Mouse (Mus musculus) midbrain, postnatal 0 days (tissue): Measurements from ENCODE around the gene Sptbn1. TPM values are rescaled to one million over a fixed set of nuclear protein-coding genes. Genes with fewer than 3 reads are reported as not detected.

Experiments used
- ATAC-seq: fragments of 200-750 bp; cut with Nextera tagmentation; 2 replicates; pipeline ENCODE4 v1.8.0; 2017; ENCODE audit warnings: moderate number of reproducible peaks, mild to moderate bottlenecking, moderate TSS enrichment, moderate library complexity; ENCODE audit not compliant: low FRiP score
- DNase-seq: peaks from one replicate; pipeline ENCODE4 v3.0.0-alpha.2; 2015; ENCODE audit warnings: low spot score
- H3K27ac ChIP-seq: fragments of 300-500 bp; sonication (generic); 2 replicates; pipeline ENCODE4 v1.5.1; 2014; ENCODE audit warnings: low read depth, mild to moderate bottlenecking, low read length, mixed read lengths
- H3K27me3 ChIP-seq: fragments of 300-500 bp; sonication (generic); 2 replicates; pipeline ENCODE4 v1.6.1; 2014; ENCODE audit warnings: low read length, control low read depth, mixed read lengths; ENCODE audit not compliant: insufficient read depth
- H3K36me3 ChIP-seq: fragments of 300-500 bp; sonication (generic); 2 replicates; pipeline ENCODE4 v1.6.1; 2014; ENCODE audit warnings: low read length, control low read depth, mixed read lengths; ENCODE audit not compliant: insufficient read depth
- H3K4me1 ChIP-seq: fragments of 300-500 bp; sonication (generic); 2 replicates; pipeline ENCODE4 v1.6.1; 2014; ENCODE audit warnings: mild to moderate bottlenecking, control low read depth, antibody characterized with exemption, low read length, mixed read lengths; ENCODE audit not compliant: insufficient read depth
- H3K4me2 ChIP-seq: fragments of 300-500 bp; sonication (generic); 2 replicates; pipeline ENCODE4 v1.6.1; 2014; ENCODE audit warnings: low read depth, mild to moderate bottlenecking, low read length, mixed read lengths; ENCODE audit not compliant: poor library complexity, severe bottlenecking
- H3K4me3 ChIP-seq: fragments of 300-500 bp; sonication (generic); 2 replicates; pipeline ENCODE4 v1.5.1; 2014; ENCODE audit warnings: low read depth, mild to moderate bottlenecking, low read length, moderate library complexity
- H3K9ac ChIP-seq: fragments of 300-500 bp; sonication (generic); replicated peaks from 2 replicates; pipeline ENCODE4 v1.6.1; 2014; ENCODE audit warnings: mild to moderate bottlenecking, low read length, moderate library complexity, mixed read lengths; ENCODE audit not compliant: poor library complexity, severe bottlenecking
- H3K9me3 ChIP-seq: fragments of 300-500 bp; sonication (generic); 2 replicates; pipeline ENCODE4 v1.6.1; 2016; ENCODE audit warnings: low read length, control low read depth
- CTCF ChIP-seq: IDR thresholded peaks from 2 replicates; pipeline ENCODE4 v1.5.1; 2016; ENCODE audit warnings: antibody characterized with exemption, mild to moderate bottlenecking
- WGBS: fragments of 180-500 bp; shearing (Covaris S2); extraction: QIAGEN DNeasy Blood & Tissue Kit; methylation state at CpG from one replicate; pipeline ENCODE4 v1.1.7; 2014; 5-methylcytosine and 5-hydroxymethylcytosine counted together
- polyA plus RNA-seq: library from polyadenylated mRNA; unstranded; fragments of >200 nt; fragmentation: Nextera tagmentation; extraction: Ambion mirVana; gene quantifications from 2 replicates; pipeline ENCODE4 v1.2.1, GENCODE M21; 2015
- total RNA-seq: library from RNA; depleted of rRNA; stranded (reverse); fragments of >200 nt; gene quantifications from 2 replicates; pipeline ENCODE4 v1.2.3, GENCODE M21; 2014

Gene Sptbn1
- total and polyA plus RNA-seq, 2 experiments from 2014 or later, result 173 to 294 TPM

DNA sequence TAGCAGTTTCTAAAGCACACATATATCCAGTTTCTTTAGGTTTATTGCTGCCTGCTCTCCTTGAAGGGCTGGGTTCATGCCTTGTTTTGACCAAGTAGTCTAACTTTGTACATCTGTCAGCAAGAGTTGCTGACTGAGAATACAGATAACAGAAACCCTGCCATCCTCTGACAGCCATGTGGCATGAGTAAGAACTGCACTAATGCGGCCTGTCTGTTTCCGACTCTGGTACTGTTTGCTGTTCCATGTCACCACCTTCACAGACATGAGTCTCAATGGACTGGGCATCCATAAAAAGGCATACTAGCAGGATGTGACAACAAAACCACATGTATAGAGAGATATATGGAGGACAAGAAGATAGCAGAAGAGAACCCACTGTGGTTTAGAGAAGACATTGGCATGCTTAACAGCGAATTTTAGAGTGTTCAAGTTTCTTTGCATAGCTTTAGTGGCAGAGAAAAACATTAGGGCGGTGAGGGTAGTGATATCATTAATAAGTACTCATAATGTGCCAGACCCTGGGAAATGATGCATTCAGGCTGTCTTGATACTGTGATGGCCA, 18.4 kb downstream of the Sptbn1 start:
- Histone ChIP-seq H3K27ac (no peak overlapping the region), H3K9me3 (no peaks in the 10 kb centered on the region), H3K27me3 (no peaks in the 10 kb centered on the region), H3K4me3 (no peak overlapping the region), H3K4me2 (no peak overlapping the region), H3K9ac (no peak overlapping the region), H3K36me3 (no peaks in the 10 kb centered on the region), H3K4me1 (no peaks in the 10 kb centered on the region)
- ATAC-seq (no peak), DNase-seq (no peak)
- WGBS, result 88% methylated on average over 4 of the region's 4 CpGs
- TF ChIP-seq CTCF, result no peak; the same call in 1 of the 2 replicates

DNA sequence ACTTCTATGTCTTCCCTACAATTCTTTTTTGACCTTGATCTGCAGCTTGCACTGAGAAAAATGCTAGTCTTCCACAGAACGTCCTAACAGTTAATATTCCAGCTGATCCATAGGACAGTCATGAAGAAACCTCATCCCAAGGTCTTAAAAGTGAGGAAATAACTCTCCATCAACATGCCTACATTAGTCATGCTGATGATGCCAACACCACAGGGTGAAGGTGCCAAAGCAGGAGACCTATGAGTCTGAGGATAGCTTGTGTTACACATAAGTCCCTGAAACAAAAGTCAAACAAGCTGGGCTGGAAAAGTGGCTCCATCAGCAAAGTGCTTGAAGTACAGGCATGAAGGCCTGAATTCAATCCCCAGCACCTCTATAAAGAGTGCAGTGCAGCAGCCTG, 20.9 kb downstream of the Sptbn1 start:
- Histone ChIP-seq H3K36me3 (no peaks in the 10 kb centered on the region), H3K4me2 (no peak overlapping the region), H3K9ac (no peak overlapping the region), H3K9me3 (no peaks in the 10 kb centered on the region), H3K27ac (no peak overlapping the region), H3K4me1 (peaks cover 3% of the 10 kb centered on the region; the same call in 1 of the 2 replicates), H3K27me3 (no peaks in the 10 kb centered on the region), H3K4me3 (no peak overlapping the region)
- WGBS, result 71% methylated on average over 1 of the region's 1 CpGs
- no peak for TF ChIP-seq CTCF
- ATAC-seq (no peak), DNase-seq (no peak)

DNA sequence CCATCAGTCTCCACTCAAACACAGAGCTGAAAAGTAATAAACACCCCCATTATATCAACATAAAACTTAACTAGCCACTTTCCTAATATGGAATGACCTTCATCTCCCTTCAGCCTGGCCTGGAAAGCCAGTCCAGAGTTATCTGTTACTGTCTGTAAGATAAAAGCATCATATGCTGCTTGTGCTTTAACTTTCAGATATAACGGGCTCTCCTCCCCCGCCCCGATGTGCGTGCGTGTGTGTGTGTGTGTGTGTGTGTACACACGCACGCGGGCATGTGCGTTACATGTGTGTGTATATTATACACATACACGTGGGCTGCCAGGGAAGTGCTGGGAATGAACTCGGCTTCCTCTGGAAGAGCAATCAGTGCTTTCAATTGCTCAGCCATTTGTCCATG, 21.8 kb downstream of the Sptbn1 start:
- DNase-seq, result no peak
- no peak overlapping the region for H3K4me3 ChIP-seq
- 95% methylated on average over 11 of the region's 11 CpGs for whole genome bisulfite sequencing

DNA sequence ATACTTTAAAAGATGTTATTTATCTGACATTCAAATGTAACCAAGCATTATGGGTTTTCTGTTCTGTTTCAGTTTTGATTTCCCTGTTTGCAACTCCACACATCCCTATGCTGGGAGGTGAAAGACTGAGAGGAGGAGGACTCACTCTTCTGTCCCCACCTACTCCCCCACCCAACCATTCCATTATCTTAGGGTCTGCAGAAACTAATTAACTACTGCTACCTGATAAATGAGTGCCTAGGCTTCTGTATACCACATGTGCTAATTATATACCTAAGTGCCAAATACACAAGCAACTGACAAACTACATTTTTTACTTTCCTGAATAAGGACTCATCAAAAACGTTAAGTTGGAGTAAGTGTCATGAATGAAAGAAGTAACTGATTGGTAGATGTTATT, 23.8 kb downstream of the Sptbn1 start:
- Histone ChIP-seq H3K4me2 (no peak overlapping the region), H3K9ac (no peak overlapping the region), H3K4me1 (peaks cover 3% of the 10 kb centered on the region; the same call in 1 of the 2 replicates), H3K27me3 (no peaks in the 10 kb centered on the region), H3K27ac (no peak overlapping the region), H3K9me3 (no peaks in the 10 kb centered on the region), H3K4me3 (no peak overlapping the region), H3K36me3 (no peaks in the 10 kb centered on the region)
- WGBS, result 64% methylated on average over 1 of the region's 1 CpGs
- ATAC-seq (no peak), DNase-seq (no peak)
- TF ChIP-seq CTCF, result no peak

More for the DNA sequence above, 21.8 kb downstream of the Sptbn1 start:
- H3K27ac ChIP-seq, result no peak overlapping the region
- no peak for TF ChIP-seq CTCF
- H3K27me3 ChIP-seq, result no peaks in the 10 kb centered on the region
- no peak overlapping the region for H3K9ac ChIP-seq
- H3K4me1 ChIP-seq, result peaks cover 3% of the 10 kb centered on the region; the same call in 1 of the 2 replicates
- H3K9me3 ChIP-seq, result no peaks in the 10 kb centered on the region
- no peak for ATAC-seq
- H3K4me2 ChIP-seq, result no peak overlapping the region
- no peaks in the 10 kb centered on the region for H3K36me3 ChIP-seq

DNA sequence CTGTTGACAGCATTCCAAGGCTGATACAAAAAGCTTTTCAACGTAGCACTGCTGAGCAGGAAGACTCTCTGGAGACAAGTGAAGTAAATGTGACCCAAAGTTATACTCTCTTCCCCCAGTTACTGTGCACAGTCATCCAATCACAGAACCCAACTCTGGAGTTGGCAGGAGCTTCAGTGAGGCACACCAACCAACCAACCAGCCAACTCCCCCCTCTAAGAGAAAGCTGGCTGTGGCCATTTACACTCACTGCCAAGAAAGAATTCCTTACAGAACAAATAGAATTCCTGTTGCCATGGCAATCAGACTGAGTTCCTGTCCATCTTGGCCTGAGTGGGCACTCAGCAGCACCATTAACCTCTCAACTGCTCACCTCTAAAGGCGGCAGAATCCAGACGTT, 24.4 kb downstream of the Sptbn1 start:
- H3K4me1 ChIP-seq, result peaks cover 3% of the 10 kb centered on the region; the same call in 1 of the 2 replicates
- no peaks in the 10 kb centered on the region for H3K27me3 ChIP-seq
- no peak overlapping the region for H3K9ac ChIP-seq
- DNase-seq (peak; percentile 91), ATAC-seq (peak; percentile 85)
- H3K4me2 ChIP-seq, result no peak overlapping the region
- TF ChIP-seq CTCF, result no peak
- H3K36me3 ChIP-seq, result no peaks in the 10 kb centered on the region
- no peak overlapping the region for H3K27ac ChIP-seq
- no peak overlapping the region for H3K4me3 ChIP-seq
- 47% methylated on average over 3 of the region's 3 CpGs for WGBS
- H3K9me3 ChIP-seq, result no peaks in the 10 kb centered on the region

DNA sequence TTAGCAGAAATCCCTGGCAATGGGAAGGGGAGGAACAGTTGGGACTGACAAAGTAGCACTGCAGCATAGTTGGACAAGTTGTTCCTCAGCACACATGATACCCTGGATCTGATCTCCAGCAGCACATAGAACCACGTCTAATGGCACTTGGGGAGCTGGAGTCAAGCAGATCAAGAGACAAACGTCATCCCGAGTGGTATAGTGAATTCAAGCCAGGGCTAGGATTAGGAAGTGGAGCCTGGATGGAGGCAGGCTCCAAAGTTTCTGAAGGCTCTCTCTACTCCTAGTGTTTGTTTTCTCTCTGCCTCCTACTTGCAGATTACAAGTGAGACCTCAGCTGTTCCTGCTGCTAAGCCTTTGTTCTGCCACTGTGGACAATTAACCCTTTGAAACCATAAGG, 27.1 kb downstream of the Sptbn1 start:
- H3K9ac ChIP-seq, result no peak overlapping the region
- H3K4me3 ChIP-seq, result no peak overlapping the region
- H3K9me3 ChIP-seq, result no peaks in the 10 kb centered on the region
- no peak for TF ChIP-seq CTCF
- H3K4me1 ChIP-seq, result peaks cover 3% of the 10 kb centered on the region; the same call in 1 of the 2 replicates
- H3K27ac ChIP-seq, result no peak overlapping the region
- H3K36me3 ChIP-seq, result peaks cover 2% of the 10 kb centered on the region; the same call in 1 of the 2 replicates
- no peak overlapping the region for H3K4me2 ChIP-seq
- 16% methylated on average over 3 of the region's 3 CpGs for WGBS
- no peak for DNase-seq
- no peak for ATAC-seq
- no peaks in the 10 kb centered on the region for H3K27me3 ChIP-seq
